Mouse (Mus musculus) c-Kit-positive CD71-positive TER-119-positive erythroid progenitor cells, embryonic 14.5 days (primary cell): ENCODE measurements at regions not wholly inside any gene's neighbourhood (a gene's known extent, or its start where the extent isn't known, plus 50 kb on each side); places are given as distances from the start of the nearest gene placed in this dataset.

Experiments used
- DNase-seq: peaks from one replicate; pipeline ENCODE4 v3.0.0-alpha.2; 2013; ENCODE audit warnings: low spot score

GRCm38 (mm10) chr7:88544393-88544792, 114.3 kb downstream of the Rab38 start:
- peak; percentile 51 for DNase-seq

DNA sequence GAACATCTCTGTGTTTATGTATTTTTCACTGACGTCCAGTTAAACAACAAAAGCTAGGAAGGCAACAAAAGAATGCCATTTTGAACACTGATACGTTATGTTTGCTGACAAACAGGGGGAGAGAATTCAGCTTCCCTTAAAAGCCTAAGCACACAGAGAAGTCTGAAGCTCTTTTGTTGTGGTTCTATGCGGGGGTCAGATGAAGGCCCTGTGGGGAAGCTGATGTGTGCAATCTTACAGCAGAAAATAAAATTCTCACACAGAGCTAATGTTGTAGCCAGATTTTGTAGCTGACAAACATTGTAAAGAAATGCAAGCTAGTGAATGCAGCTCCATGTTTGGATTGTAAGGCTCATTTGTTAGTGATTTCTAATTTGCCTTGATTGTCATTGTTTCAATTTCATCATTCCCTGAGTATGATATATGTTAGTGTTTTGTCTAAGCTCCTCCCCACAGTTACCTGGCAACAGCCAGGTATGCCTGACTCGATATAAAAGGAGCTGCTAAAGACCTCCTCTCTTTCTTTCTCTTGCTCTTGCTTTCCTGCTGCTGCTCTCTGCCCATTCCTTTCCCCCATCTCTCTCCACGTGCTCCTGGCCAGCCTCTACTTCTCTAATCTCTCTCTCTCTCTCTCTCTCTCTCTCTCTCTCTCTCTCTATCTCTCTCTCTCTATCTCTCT, 115.0 kb downstream of the Rab38 start:
- DNase-seq, result no peak

DNA sequence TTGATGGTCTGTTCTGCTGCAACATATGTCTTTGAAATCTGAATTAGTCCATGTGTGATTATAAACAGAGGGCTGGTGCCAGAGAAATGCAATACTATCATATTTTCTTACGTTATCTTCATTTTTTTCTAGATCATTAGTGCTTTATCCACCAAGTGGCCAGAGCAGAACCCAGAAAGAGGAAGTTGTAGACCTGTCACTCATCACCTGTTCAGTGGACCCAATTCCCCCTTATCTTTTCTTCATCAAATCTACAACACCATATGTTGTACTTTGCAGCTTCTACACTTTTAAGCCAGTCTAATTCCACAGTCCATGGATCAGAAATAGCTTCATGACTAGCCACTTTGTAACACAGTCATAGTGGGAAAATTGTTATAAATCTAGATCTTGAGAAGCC, 145.0 kb downstream of the Rab38 start:
- DNase-seq, result no peak

GRCm38 (mm10) chr7:88600781-88601180, 170.7 kb downstream of the Rab38 start:
- DNase-seq, result no peak
